Mouse (Mus musculus) liver, postnatal 0 days (tissue): ENCODE measurements at regions not wholly inside any gene's neighbourhood (a gene's known extent, or its start where the extent isn't known, plus 50 kb on each side); places are given as distances from the start of the nearest gene placed in this dataset.

Experiments used
- CTCF ChIP-seq: sonication (generic); IDR thresholded peaks from 2 replicates; pipeline ENCODE4 v1.5.1; 2016; ENCODE audit warnings: antibody characterized with exemption, low read depth
- EP300 ChIP-seq: IDR thresholded peaks from 2 replicates; pipeline ENCODE4 v1.6.1; 2016; ENCODE audit warnings: antibody characterized with exemption, low read depth, mild to moderate bottlenecking

- TF ChIP-seq CTCF, result no peak
- TF ChIP-seq EP300, result no peak
Measured at GRCm38 (mm10) chr17:84086394-84086793, 101.4 kb downstream of the Zfp36l2 start.
